Mouse (Mus musculus) stomach, postnatal 0 days (tissue): ENCODE measurements around the gene Slfn4.
"Not testable (repeated sequence)": the region's sequence is repeated elsewhere in the genome, so short reads cannot be mapped to it uniquely, and the experiment has no call there.

Experiments
- CTCF ChIP-seq: IDR thresholded peaks from 2 replicates; pipeline ENCODE4 v1.5.1; 2016; ENCODE audit warnings: antibody characterized with exemption, low read depth, mild to moderate bottlenecking, moderate library complexity
- EP300 ChIP-seq: optimal IDR thresholded peaks from 2 replicates; pipeline ENCODE3; 2016; ENCODE audit warnings: antibody characterized with exemption

DNA sequence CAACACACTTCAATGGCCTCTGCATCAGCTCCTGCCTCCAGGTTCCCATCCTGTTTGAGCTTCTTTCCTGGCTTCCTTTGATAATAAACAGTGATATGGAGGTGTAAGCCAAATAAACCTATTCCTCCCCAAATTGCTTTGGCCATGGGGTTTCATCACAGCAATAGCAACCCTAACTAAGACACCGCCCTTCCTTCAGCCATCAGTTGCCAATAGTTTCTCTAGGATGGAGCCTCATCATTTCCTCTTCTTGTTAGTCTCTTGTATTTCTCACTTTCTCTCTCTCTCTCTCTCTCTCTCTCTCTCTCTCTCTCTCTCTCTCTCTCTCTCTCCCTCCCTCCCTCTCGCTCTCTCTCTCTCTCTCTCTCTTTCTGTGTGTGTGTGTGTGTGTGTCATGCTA, 37.7 kb upstream of the Slfn4 start:
- not testable (repeated sequence) for TF ChIP-seq CTCF, EP300
